Mouse (Mus musculus) liver, embryonic 14.5 days (tissue): ENCODE measurements around the gene Mbtd1.

Experiments used
- CTCF ChIP-seq: IDR thresholded peaks from 2 replicates; pipeline ENCODE4 v1.5.1; 2016; ENCODE audit warnings: antibody characterized with exemption, low read depth, control low read depth
- EP300 ChIP-seq: IDR thresholded peaks from 2 replicates; pipeline ENCODE4 v1.6.1; 2016; ENCODE audit warnings: antibody characterized with exemption, low read depth

- TF ChIP-seq EP300 (no peak), CTCF (no peak)
Measured at GRCm38 (mm10) chr11:93952376-93952775, 66.7 kb downstream of the Mbtd1 start.
